Mouse (Mus musculus): ENCODE data around the gene Ndufa8. TPM values are rescaled to one million over a fixed set of nuclear protein-coding genes. Genes with fewer than 3 reads are reported as not detected.
A peak's percentile ranks its signal among the peaks of the same experiment; 100 is the strongest.

Ndufa8 gene
- polyA plus RNA-seq, 1 experiment = 59.0 TPM

DNA sequence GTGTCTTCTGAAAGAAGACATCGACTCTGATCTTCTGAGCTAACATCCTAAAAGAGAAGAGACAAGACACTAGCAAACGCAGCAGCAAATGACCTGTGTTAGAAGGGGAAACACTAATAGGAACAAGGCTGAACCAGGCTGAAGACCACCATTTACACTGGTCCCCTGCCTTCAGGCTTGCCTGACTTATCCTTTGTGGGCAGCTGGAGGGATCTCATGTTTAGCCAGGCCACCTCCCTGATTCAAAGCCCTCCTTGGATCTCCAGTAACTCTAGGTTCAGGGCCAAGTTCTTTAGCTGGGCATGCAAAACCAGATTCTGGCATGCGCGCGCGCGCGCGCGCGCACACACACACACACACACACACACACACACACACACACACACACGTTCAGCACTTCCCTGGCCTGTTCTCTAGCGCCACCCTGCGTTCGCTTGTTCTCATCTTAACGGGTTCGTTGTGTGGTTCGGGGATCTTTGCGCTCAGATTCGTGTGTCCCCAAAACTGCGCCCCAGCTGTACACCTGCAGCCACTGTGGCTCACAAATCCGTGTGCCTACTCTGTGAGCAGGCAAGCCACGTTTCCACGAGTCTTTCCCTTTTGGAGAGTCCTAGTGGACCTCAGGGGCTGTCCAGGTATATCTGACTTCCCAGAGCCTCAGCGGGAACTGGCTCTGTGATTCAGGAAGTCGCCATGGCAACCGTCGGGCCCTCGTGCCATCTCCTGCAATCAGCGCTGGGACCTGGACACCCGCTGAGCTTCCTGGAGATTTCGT, 27.6 kb downstream of the Ndufa8 start:
- Histone ChIP-seq H3K9me3 (replicated peaks; ENCODE audit: control insufficient read depth, insufficient read depth, low read length, poor library complexity, severe bottlenecking) (no peaks in the 10 kb centered on the region), H3K4me1 (ENCODE audit: control insufficient read depth, insufficient read depth, low read length) (peaks cover 4% of the 10 kb centered on the region)

DNA sequence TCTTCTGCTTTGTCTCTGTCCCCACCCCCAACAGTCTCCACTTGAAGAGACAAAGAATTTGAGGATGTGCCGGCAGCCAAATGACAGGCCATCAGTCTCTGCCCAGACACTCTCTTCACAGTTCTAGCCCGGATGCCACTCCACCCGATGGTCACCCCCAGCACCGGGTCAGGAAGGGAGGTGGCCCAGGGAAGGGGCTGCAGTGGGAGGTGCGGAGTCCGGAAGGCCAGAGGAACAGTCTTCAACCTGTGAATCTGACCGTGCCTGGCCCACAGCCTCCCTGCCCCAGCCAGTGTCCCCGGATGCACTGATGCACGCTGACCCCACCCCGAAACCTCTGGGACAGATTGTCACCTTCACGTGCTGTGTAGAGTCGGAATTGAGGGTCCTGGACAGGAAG, 36.2 kb downstream of the Ndufa8 start:
- Histone ChIP-seq H3K4me1 (ENCODE audit: control insufficient read depth, insufficient read depth, low read length) (peaks cover 2% of the 10 kb centered on the region), H3K9me3 (replicated peaks; ENCODE audit: control insufficient read depth, insufficient read depth, low read length, poor library complexity, severe bottlenecking) (peaks cover 5% of the 10 kb centered on the region; the same call in 1 of the 2 replicates), H3K4me3 (ENCODE audit: low read depth, low read length) (no peak overlapping the region), H3K36me3 (ENCODE audit: control insufficient read depth, insufficient read depth, low read length, poor library complexity, severe bottlenecking) (no peaks in the 10 kb centered on the region), H3K9ac (ENCODE audit: low read depth, poor library complexity, severe bottlenecking) (no peak overlapping the region), H3K27me3 (ENCODE audit: control insufficient read depth, insufficient read depth, low read length, poor library complexity, severe bottlenecking) (no peaks in the 10 kb centered on the region), H3K27ac (ENCODE audit: insufficient read depth, low read length) (no peak overlapping the region)
- TF ChIP-seq CTCF (IDR thresholded peaks at IDR 0.05; ENCODE audit: low read depth, low read length) (no peak), EP300 (IDR thresholded peaks at IDR 0.05; ENCODE audit: insufficient read depth, low read depth, low read length) (no peak), POLR2A (IDR thresholded peaks at IDR 0.05; ENCODE audit: insufficient read depth, low read length) (no peak)

More for the DNA sequence above, 27.6 kb downstream of the Ndufa8 start:
- H3K36me3 ChIP-seq (ENCODE audit: control insufficient read depth, insufficient read depth, low read length, poor library complexity, severe bottlenecking) = no peaks in the 10 kb centered on the region
- TF ChIP-seq CTCF (IDR thresholded peaks at IDR 0.05; ENCODE audit: low read depth, low read length) (peak; percentile 72), EP300 (IDR thresholded peaks at IDR 0.05; ENCODE audit: insufficient read depth, low read depth, low read length) (0 out of 2 replicates have a peak, but pooled peaks have one; percentile 27), POLR2A (IDR thresholded peaks at IDR 0.05; ENCODE audit: insufficient read depth, low read length) (no peak)
- H3K27me3 ChIP-seq (ENCODE audit: control insufficient read depth, insufficient read depth, low read length, poor library complexity, severe bottlenecking) = no peaks in the 10 kb centered on the region
- H3K27ac ChIP-seq (ENCODE audit: insufficient read depth, low read length) = no peak overlapping the region
- H3K9ac ChIP-seq (ENCODE audit: low read depth, poor library complexity, severe bottlenecking) = no peak overlapping the region
- peak overlapping the region; percentile 47 for H3K4me3 ChIP-seq (ENCODE audit: low read depth, low read length)

DNA sequence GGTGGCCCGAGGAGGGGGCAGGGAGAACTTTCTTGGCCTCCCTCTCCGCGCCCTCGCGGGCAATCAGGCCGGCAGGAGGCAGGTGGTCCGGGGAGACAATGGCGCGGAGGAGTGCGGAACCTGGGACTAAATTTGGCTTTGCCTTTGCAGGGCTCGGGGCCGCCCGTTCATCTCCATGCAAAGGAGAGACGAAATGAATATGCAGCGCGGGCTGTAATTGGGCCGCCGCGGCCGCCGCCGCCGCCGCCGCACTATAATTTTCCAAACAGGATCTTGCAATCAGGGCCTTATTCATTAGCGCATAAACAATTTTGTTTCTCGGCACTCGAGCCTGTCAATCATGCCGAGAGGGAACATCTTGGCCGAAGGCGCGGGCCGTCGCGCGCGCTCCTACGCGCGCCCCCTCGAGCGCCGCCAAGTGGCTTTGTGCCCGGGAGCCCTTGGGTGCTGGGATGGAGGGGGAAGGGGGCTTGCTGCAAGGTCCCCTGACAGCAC, 37.8 kb downstream of the Ndufa8 start:
- Histone ChIP-seq H3K9ac (ENCODE audit: low read depth, poor library complexity, severe bottlenecking) (peak overlapping the region; percentile 38), H3K9me3 (replicated peaks; ENCODE audit: control insufficient read depth, insufficient read depth, low read length, poor library complexity, severe bottlenecking) (peaks cover 5% of the 10 kb centered on the region; the same call in 1 of the 2 replicates), H3K27ac (ENCODE audit: insufficient read depth, low read length) (no peak overlapping the region), H3K4me1 (ENCODE audit: control insufficient read depth, insufficient read depth, low read length) (peaks cover 2% of the 10 kb centered on the region), H3K4me3 (ENCODE audit: low read depth, low read length) (peak overlapping the region; percentile 45), H3K36me3 (ENCODE audit: control insufficient read depth, insufficient read depth, low read length, poor library complexity, severe bottlenecking) (no peaks in the 10 kb centered on the region), H3K27me3 (ENCODE audit: control insufficient read depth, insufficient read depth, low read length, poor library complexity, severe bottlenecking) (no peaks in the 10 kb centered on the region)
- TF ChIP-seq EP300 (IDR thresholded peaks at IDR 0.05; ENCODE audit: insufficient read depth, low read depth, low read length) (no peak), CTCF (IDR thresholded peaks at IDR 0.05; ENCODE audit: low read depth, low read length) (peak; percentile 22), POLR2A (IDR thresholded peaks at IDR 0.05; ENCODE audit: insufficient read depth, low read length) (no peak)

DNA sequence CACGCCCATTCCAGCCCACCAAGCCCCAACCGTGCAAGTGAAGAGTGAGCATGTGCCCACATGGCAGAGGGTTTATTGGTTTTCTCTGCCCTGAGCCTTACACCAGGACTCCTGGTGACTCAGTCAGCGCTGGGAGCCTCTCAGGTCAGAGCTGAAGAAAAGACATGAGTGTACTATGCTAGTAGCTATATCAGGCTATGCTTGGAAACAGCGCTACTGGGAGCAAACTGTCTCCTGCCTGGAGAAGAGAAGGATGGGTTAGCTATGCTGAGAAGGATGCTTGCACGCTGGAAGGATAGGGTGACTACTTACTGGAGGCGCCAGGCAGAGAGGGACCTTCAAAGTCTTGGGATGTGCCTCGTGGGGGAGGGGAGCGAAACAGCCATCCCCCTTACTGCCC, 38.6 kb downstream of the Ndufa8 start:
- TF ChIP-seq EP300 (IDR thresholded peaks at IDR 0.05; ENCODE audit: insufficient read depth, low read depth, low read length) (no peak), CTCF (IDR thresholded peaks at IDR 0.05; ENCODE audit: low read depth, low read length) (no peak), POLR2A (IDR thresholded peaks at IDR 0.05; ENCODE audit: insufficient read depth, low read length) (no peak)
- Histone ChIP-seq H3K36me3 (ENCODE audit: control insufficient read depth, insufficient read depth, low read length, poor library complexity, severe bottlenecking) (no peaks in the 10 kb centered on the region), H3K9ac (ENCODE audit: low read depth, poor library complexity, severe bottlenecking) (no peak overlapping the region), H3K4me1 (ENCODE audit: control insufficient read depth, insufficient read depth, low read length) (peaks cover 2% of the 10 kb centered on the region), H3K4me3 (ENCODE audit: low read depth, low read length) (no peak overlapping the region), H3K27me3 (ENCODE audit: control insufficient read depth, insufficient read depth, low read length, poor library complexity, severe bottlenecking) (no peaks in the 10 kb centered on the region), H3K9me3 (replicated peaks; ENCODE audit: control insufficient read depth, insufficient read depth, low read length, poor library complexity, severe bottlenecking) (peaks cover 5% of the 10 kb centered on the region; the same call in 1 of the 2 replicates), H3K27ac (ENCODE audit: insufficient read depth, low read length) (no peak overlapping the region)

DNA sequence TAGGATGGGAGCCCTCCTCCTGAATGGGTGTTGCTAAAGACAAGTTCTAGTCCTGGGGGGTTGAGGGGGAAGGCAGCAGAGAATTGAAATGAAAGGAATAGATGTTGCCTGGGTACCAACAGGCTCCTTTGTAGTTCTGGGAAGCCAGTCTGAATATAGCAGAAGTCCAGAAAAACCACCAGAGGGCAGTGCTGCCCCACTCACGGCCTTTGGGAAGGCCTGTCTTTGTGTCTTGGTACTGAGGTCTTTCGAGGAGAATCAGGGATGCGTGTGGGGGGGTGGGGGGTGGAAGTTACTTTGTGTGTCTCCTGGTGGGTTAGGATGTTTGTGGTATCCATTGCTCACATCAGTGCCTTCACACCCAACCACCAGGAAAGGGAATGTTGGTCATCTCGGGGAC, 39.8 kb downstream of the Ndufa8 start:
- no peaks in the 10 kb centered on the region for H3K36me3 ChIP-seq (ENCODE audit: control insufficient read depth, insufficient read depth, low read length, poor library complexity, severe bottlenecking)
- no peak overlapping the region for H3K4me3 ChIP-seq (ENCODE audit: low read depth, low read length)
- H3K9me3 ChIP-seq (replicated peaks; ENCODE audit: control insufficient read depth, insufficient read depth, low read length, poor library complexity, severe bottlenecking) = peaks cover 4% of the 10 kb centered on the region; the same call in 1 of the 2 replicates
- no peak overlapping the region for H3K27ac ChIP-seq (ENCODE audit: insufficient read depth, low read length)
- H3K9ac ChIP-seq (ENCODE audit: low read depth, poor library complexity, severe bottlenecking) = no peak overlapping the region
- TF ChIP-seq POLR2A (IDR thresholded peaks at IDR 0.05; ENCODE audit: insufficient read depth, low read length) (no peak), CTCF (IDR thresholded peaks at IDR 0.05; ENCODE audit: low read depth, low read length) (peak; percentile 81)
- H3K4me1 ChIP-seq (ENCODE audit: control insufficient read depth, insufficient read depth, low read length) = peaks cover 2% of the 10 kb centered on the region
- no peaks in the 10 kb centered on the region for H3K27me3 ChIP-seq (ENCODE audit: control insufficient read depth, insufficient read depth, low read length, poor library complexity, severe bottlenecking)

DNA sequence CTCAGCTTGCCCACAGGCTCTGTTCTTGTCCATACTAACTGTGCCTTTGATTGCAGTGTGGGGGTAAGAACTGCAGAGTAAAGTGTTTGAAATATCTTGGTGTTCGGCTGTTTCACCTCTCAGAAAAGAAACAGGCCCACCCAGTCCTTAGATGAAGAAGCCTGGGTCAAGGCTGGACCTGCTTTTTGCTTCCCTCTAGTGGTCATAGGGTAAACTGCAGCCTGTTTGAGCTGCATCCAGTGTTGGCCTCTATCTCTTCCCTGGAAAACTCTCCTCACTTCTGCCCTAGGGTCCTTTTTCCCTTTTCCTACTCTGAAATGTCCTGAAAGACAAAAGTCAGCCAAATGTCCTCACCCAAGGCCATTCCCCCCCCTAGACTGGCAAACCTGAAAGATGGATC, 41.1 kb downstream of the Ndufa8 start:
- Histone ChIP-seq H3K9me3 (replicated peaks; ENCODE audit: control insufficient read depth, insufficient read depth, low read length, poor library complexity, severe bottlenecking) (no peaks in the 10 kb centered on the region), H3K27me3 (ENCODE audit: control insufficient read depth, insufficient read depth, low read length, poor library complexity, severe bottlenecking) (no peaks in the 10 kb centered on the region), H3K27ac (ENCODE audit: insufficient read depth, low read length) (no peak overlapping the region), H3K9ac (ENCODE audit: low read depth, poor library complexity, severe bottlenecking) (no peak overlapping the region), H3K4me1 (ENCODE audit: control insufficient read depth, insufficient read depth, low read length) (peaks cover 2% of the 10 kb centered on the region), H3K4me3 (ENCODE audit: low read depth, low read length) (no peak overlapping the region), H3K36me3 (ENCODE audit: control insufficient read depth, insufficient read depth, low read length, poor library complexity, severe bottlenecking) (no peaks in the 10 kb centered on the region)
- TF ChIP-seq CTCF (IDR thresholded peaks at IDR 0.05; ENCODE audit: low read depth, low read length) (peak; percentile 69), POLR2A (IDR thresholded peaks at IDR 0.05; ENCODE audit: insufficient read depth, low read length) (no peak)
